Mouse (Mus musculus) erythroblast, embryonic 14.5 days (primary cell): ENCODE results near the gene Slx1b. TPM values are rescaled to one million over a fixed set of nuclear protein-coding genes. Genes with fewer than 3 reads are reported as not detected.
A peak's percentile ranks its signal among the peaks of the same experiment; 100 is the strongest.

Experiments used
- H3K27me3 ChIP-seq: 2 replicates; pipeline ENCODE4 v1.6.1; 2012; ENCODE audit warnings: inconsistent platforms; ENCODE audit not compliant: control insufficient read depth
- H3K36me3 ChIP-seq: 2 replicates; pipeline ENCODE4 v1.6.1; 2012; ENCODE audit warnings: mild to moderate bottlenecking, inconsistent platforms; ENCODE audit not compliant: control insufficient read depth
- H3K4me1 ChIP-seq: 2 replicates; pipeline ENCODE4 v1.6.1; 2012; ENCODE audit warnings: inconsistent platforms; ENCODE audit not compliant: control insufficient read depth
- H3K4me3 ChIP-seq: replicated peaks from 2 replicates; pipeline ENCODE3; 2012; ENCODE audit warnings: moderate library complexity, mild to moderate bottlenecking, inconsistent platforms
- H3K9me3 ChIP-seq: 2 replicates; pipeline ENCODE4 v1.6.1; 2012; ENCODE audit warnings: low read length, inconsistent platforms, mixed read lengths; ENCODE audit not compliant: control insufficient read depth
- GATA1 ChIP-seq: IDR thresholded peaks from 2 replicates; pipeline ENCODE4 v1.6.1; 2012; ENCODE audit warnings: low read length, inconsistent platforms, mixed read lengths
- TAL1 ChIP-seq: IDR thresholded peaks from 3 replicates; pipeline ENCODE4 v1.6.1; 2012; ENCODE audit warnings: low read length, inconsistent platforms, mixed read lengths
- polyA plus RNA-seq: library from polyadenylated mRNA; stranded (reverse); fragments of >175 nt; gene quantifications from 2 replicates; pipeline ENCODE4 v1.2.3, GENCODE M21; 2012

Gene Slx1b
- polyA plus RNA-seq, 1 experiment: 0.21 TPM

DNA sequence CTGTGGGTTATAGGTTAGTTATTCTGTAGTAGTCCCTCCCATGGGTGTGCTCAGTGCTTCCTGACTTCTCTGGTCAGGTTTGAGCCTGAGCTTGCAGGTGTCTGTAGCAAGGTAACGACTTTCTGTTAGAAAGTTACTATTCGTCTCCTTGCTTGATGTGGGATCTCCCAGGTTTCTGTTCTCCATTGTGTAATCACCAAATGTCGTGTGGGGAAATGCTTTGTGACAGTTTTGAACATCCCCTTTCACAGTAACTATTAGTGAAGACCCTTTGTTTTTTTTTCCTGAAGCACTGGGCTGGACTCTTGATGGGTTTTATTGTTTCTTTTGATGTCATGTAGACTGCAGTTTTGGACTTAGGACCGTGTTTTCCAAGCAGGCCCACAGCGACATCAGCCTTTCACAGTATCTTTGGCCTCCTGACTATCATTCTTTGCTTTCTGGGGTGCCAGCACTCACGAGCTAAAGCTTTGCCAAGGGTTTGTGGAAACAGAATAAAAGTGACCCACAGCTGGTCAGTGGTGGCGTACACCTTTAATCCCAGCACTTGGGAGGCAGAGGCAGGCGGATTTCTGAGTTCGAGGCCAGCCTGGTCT lies 28.0 kb downstream of the Slx1b start:
- Histone ChIP-seq H3K9me3 (no peaks in the 10 kb centered on the region), H3K36me3 (peaks cover 91% of the 10 kb centered on the region), H3K4me1 (peaks cover 4% of the 10 kb centered on the region; the same call in 1 of the 2 replicates), H3K27me3 (no peaks in the 10 kb centered on the region), H3K4me3 (no peak overlapping the region)
- TF ChIP-seq GATA1: no peak
- TF ChIP-seq TAL1: no peak

DNA sequence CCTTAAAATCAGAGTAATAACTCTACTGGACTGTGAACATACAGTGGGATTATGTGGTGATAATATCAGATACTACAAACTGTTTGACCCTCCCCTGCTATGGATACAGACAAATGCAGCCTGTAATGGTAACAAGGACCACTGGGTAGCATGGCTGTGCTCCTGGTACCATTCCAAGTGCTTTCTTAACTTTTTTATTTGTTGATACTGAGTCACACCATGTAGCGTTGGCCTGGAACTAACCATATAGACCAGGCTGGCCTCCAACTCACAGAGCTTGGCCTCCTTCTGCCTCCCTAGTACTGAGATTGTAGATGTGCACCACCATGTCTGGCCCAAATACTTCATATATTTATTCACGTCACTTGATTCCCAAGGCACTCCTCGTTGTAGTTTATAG lies 30.3 kb downstream of the Slx1b start:
- no peaks in the 10 kb centered on the region for H3K9me3 ChIP-seq
- H3K36me3 ChIP-seq: peaks cover 81% of the 10 kb centered on the region
- no peaks in the 10 kb centered on the region for H3K27me3 ChIP-seq
- H3K4me1 ChIP-seq: peaks cover 4% of the 10 kb centered on the region; the same call in 1 of the 2 replicates
- TF ChIP-seq TAL1: no peak
- TF ChIP-seq GATA1: no peak
- no peak overlapping the region for H3K4me3 ChIP-seq

DNA sequence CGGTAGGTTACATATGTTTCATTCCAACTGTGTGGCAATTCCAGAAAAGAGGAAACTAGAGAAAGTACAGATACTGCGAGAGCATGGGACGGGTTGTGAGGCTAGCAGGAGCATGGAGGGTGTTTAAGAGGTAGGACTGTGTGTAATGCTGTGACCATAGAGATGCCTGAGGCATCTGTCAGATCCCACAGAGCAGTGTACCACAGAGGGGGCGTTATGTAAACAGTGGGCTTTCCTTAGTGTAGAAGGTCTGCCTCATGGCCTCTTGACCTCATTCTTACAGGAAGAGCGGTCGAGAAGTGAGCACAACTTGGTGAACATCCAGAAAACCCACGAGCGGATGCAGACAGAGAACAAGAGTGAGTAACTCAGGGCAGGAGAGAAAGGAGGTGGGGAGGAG lies 31.9 kb downstream of the Slx1b start:
- Histone ChIP-seq H3K4me3 (no peak overlapping the region), H3K9me3 (no peaks in the 10 kb centered on the region), H3K27me3 (no peaks in the 10 kb centered on the region), H3K36me3 (peaks cover 68% of the 10 kb centered on the region), H3K4me1 (peaks cover 4% of the 10 kb centered on the region; the same call in 1 of the 2 replicates)
- no peak for TF ChIP-seq GATA1
- no peak for TF ChIP-seq TAL1

- Histone ChIP-seq H3K27me3 (no peaks in the 10 kb centered on the region), H3K9me3 (no peaks in the 10 kb centered on the region), H3K36me3 (peaks cover 45% of the 10 kb centered on the region), H3K4me1 (peaks cover 23% of the 10 kb centered on the region), H3K4me3 (no peak overlapping the region)
- TF ChIP-seq GATA1 (no peak), TAL1 (no peak)
Observed at GRCm38 (mm10) chr7:126659771-126660170, 35.8 kb downstream of the Slx1b start.

- H3K4me3 ChIP-seq: no peak overlapping the region
- TF ChIP-seq GATA1 (no peak), TAL1 (no peak)
- peaks cover 35% of the 10 kb centered on the region for H3K36me3 ChIP-seq
- no peaks in the 10 kb centered on the region for H3K9me3 ChIP-seq
- H3K27me3 ChIP-seq: no peaks in the 10 kb centered on the region
- H3K4me1 ChIP-seq: peaks cover 36% of the 10 kb centered on the region
Observed at GRCm38 (mm10) chr7:126657522-126657921, 38.1 kb downstream of the Slx1b start.

DNA sequence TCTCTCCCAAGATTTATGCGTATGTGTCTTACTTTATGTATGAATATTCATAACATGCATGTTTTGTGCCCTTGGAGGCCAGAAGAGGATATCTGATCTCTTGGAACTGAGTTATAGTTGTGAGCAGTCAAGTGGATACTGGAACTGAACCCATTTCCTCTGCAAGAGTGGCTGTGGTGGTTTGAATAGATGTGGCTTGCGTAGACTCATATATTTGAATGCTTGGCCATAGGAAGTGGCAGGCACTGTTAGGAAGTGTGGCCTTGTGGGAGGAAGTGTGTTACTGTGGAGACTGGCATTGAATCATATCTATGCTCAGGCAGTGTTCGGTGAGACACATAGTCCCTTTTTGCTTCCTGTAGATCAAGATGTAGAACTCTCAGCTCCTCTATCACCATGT lies 39.9 kb downstream of the Slx1b start:
- H3K4me1 ChIP-seq: peaks cover 53% of the 10 kb centered on the region
- no peak overlapping the region for H3K4me3 ChIP-seq
- H3K36me3 ChIP-seq: peaks cover 30% of the 10 kb centered on the region
- no peaks in the 10 kb centered on the region for H3K9me3 ChIP-seq
- TF ChIP-seq GATA1: no peak
- TF ChIP-seq TAL1: no peak
- no peaks in the 10 kb centered on the region for H3K27me3 ChIP-seq

DNA sequence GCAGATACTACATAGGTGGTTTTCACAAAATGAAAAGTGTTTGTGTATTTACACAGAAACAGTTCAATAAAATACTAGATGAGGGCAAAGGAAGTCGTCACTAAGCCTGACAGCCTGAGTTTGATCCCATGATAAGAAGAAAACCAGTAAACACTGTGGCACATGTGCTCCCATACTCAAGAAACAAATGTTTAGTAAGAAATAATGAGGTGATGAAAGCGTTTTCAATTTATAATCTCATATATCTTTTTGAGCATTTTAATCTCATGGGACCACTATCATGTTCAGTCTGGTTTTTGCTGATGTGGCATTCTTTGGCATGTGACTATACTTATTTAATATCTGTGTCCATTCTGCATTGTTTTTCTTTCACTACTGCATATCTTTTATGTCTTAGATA lies 41.6 kb downstream of the Slx1b start:
- TF ChIP-seq GATA1: no peak
- TF ChIP-seq TAL1: no peak

DNA sequence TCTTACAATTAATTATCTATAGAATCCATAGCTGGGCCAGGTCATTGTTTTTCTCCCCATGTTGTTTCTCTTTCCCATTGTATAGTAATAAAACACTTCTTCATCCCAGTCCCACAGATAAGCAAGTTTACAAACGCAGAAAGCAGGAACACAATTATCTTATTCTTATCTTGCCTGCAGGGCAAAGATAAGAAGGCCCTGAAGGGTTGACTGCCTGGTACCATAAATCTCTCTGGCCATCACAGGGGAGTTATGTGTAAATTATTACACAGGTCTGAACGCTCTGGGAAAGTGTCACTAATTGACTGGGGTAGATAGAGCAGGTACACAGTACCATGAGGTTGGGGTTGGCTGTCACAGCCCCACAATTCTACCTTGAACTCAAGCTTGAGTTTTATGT lies 44.7 kb downstream of the Slx1b start:
- peaks cover 23% of the 10 kb centered on the region for H3K36me3 ChIP-seq
- H3K4me3 ChIP-seq: peak overlapping the region; percentile 30
- peak; percentile 82 for TF ChIP-seq GATA1
- TF ChIP-seq TAL1: no peak
- no peaks in the 10 kb centered on the region for H3K9me3 ChIP-seq
- H3K27me3 ChIP-seq: no peaks in the 10 kb centered on the region
- H3K4me1 ChIP-seq: peaks cover 62% of the 10 kb centered on the region

More for the DNA sequence above, 41.6 kb downstream of the Slx1b start:
- no peaks in the 10 kb centered on the region for H3K9me3 ChIP-seq
- H3K27me3 ChIP-seq: no peaks in the 10 kb centered on the region
- H3K4me3 ChIP-seq: no peak overlapping the region
- peaks cover 69% of the 10 kb centered on the region for H3K4me1 ChIP-seq
- H3K36me3 ChIP-seq: peaks cover 30% of the 10 kb centered on the region

GRCm38 (mm10) chr7:126649231-126650051 lies 46.1 kb downstream of the Slx1b start, which contains the start of gene Sgf29:
TSS of gene Sgf29 (plus strand) at chr7:126649309.
- peak; percentile 38; the same call in 1 of the 2 replicates for TF ChIP-seq GATA1
- no peak for TF ChIP-seq TAL1
- no peaks in the 10 kb centered on the region for H3K27me3 ChIP-seq
- peak within 1 kb of the TSS; percentile 70 for H3K4me3 ChIP-seq
- H3K36me3 ChIP-seq: peaks cover 18% of the 10 kb centered on the region
- peaks cover 53% of the 10 kb centered on the region for H3K4me1 ChIP-seq
- H3K9me3 ChIP-seq: no peaks in the 10 kb centered on the region
